Mouse (Mus musculus) embryonic fibroblast, embryonic 13.5 days (primary cell): Measurements from ENCODE around the gene Fryl.

Source experiments
- CTCF ChIP-seq: IDR thresholded peaks from 2 replicates; pipeline ENCODE4 v1.5.1; 2011; ENCODE audit warnings: mild to moderate bottlenecking, control low read depth, low read length, moderate library complexity, borderline replicate concordance; ENCODE audit not compliant: insufficient read depth
- POLR2A ChIP-seq: IDR thresholded peaks from 2 replicates; pipeline ENCODE4 v1.6.1; 2011; ENCODE audit warnings: low read depth, mild to moderate bottlenecking, control low read depth, low read length, moderate library complexity

DNA sequence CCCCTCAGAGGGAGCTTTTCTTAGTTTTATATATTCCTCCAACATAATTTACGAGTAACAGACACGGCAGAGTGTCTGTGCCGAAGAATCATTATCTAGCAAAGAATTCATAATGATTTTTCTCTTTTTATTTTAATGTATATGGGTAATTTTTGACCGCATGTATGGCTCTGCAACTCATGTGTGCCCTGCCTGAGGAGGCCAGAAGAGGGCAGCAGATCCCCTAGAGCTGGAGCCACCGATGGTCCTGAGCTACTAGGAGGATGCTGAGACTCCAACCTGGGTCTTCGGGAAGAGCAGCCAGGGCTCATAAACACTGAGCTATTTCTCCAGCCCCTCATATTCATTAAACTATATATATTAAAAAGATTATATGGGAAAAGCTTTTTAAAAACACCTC, 200.0 kb downstream of the Fryl start:
- TF ChIP-seq CTCF (peak; percentile 27; the same call in 1 of the 2 replicates), POLR2A (no peak)
